Mouse (Mus musculus) lung, postnatal 0 days (tissue): Measurements from ENCODE around the gene Ogdh.

Experiments used
- CTCF ChIP-seq: IDR thresholded peaks from 2 replicates; pipeline ENCODE4 v1.5.1; 2016; ENCODE audit warnings: antibody characterized with exemption, mild to moderate bottlenecking
- EP300 ChIP-seq: IDR thresholded peaks from 2 replicates; pipeline ENCODE4 v1.6.1; 2016; ENCODE audit warnings: antibody characterized with exemption, mild to moderate bottlenecking, control low read depth

- no peak for TF ChIP-seq EP300
- no peak for TF ChIP-seq CTCF
Observed at GRCm38 (mm10) chr11:6349586-6349985, 58.2 kb downstream of the Ogdh start.
